Mouse (Mus musculus) MEL (cell line): Measurements from ENCODE around the gene Hist2h3c1. TPM values are rescaled to one million over a fixed set of nuclear protein-coding genes. Genes with fewer than 3 reads are reported as not detected.

Experiments
- BHLHE40 ChIP-seq: IDR thresholded peaks from 2 replicates; pipeline ENCODE4 v1.6.1; 2012; ENCODE audit warnings: low read depth, mild to moderate bottlenecking, inconsistent platforms, low read length, improper control_type of control experiment, borderline replicate concordance
- CHD1 ChIP-seq: IDR thresholded peaks from 2 replicates; pipeline ENCODE4 v1.6.1; 2012; ENCODE audit warnings: low read depth, mild to moderate bottlenecking, inconsistent platforms, low read length, improper control_type of control experiment
- CTCF ChIP-seq, 3 experiments: IDR thresholded peaks in 2 of 3; conservative IDR thresholded peaks in 1 of 3; 2 replicates each; pipeline ENCODE4 v1.5.1; 2011 to 2012; ENCODE audit warnings: low read length in 3 of 3, low read depth in 2 of 3, mild to moderate bottlenecking in 2 of 3, improper control_type of control experiment in 1 of 3, inconsistent platforms in 1 of 3, mixed read lengths in 1 of 3, moderate library complexity in 1 of 3; ENCODE audit not compliant: control insufficient read depth in 1 of 3, insufficient read depth in 1 of 3, poor library complexity in 1 of 3, severe bottlenecking in 1 of 3
- ETS1 ChIP-seq: IDR thresholded peaks from 2 replicates; pipeline ENCODE4 v1.6.1; 2012; ENCODE audit warnings: low read depth, mild to moderate bottlenecking, inconsistent platforms, low read length, improper control_type of control experiment, moderate library complexity
- GABPA ChIP-seq: IDR thresholded peaks from 2 replicates; pipeline ENCODE4 v1.6.1; 2012; ENCODE audit warnings: low read depth, mild to moderate bottlenecking, inconsistent platforms, low read length, improper control_type of control experiment, moderate library complexity
- KAT2A ChIP-seq: conservative IDR thresholded peaks from 2 replicates; pipeline ENCODE4 v1.6.1; 2012; ENCODE audit warnings: low read depth, low read length, improper control_type of control experiment, inconsistent platforms
- MAFK ChIP-seq: IDR thresholded peaks from 2 replicates; pipeline ENCODE4 v1.6.1; 2011; ENCODE audit warnings: low read depth, mild to moderate bottlenecking, low read length, improper control_type of control experiment, borderline replicate concordance
- MAX ChIP-seq: IDR thresholded peaks from 2 replicates; pipeline ENCODE4 v1.6.1; 2011; ENCODE audit warnings: low read length, improper control_type of control experiment
- MAZ ChIP-seq: IDR thresholded peaks from 2 replicates; pipeline ENCODE4 v1.6.1; 2012; ENCODE audit warnings: low read depth, mild to moderate bottlenecking, inconsistent platforms, low read length, improper control_type of control experiment
- MYB ChIP-seq: IDR thresholded peaks from 2 replicates; pipeline ENCODE4 v1.6.1; 2011; ENCODE audit warnings: mild to moderate bottlenecking, low read depth, low read length, improper control_type of control experiment
- MYC ChIP-seq: IDR thresholded peaks from 2 replicates; pipeline ENCODE4 v1.6.1; 2011; ENCODE audit warnings: low read depth, mild to moderate bottlenecking, low read length, improper control_type of control experiment, moderate library complexity
- NELFE ChIP-seq: IDR thresholded peaks from 2 replicates; pipeline ENCODE4 v1.6.1; 2011; ENCODE audit warnings: low read depth, low read length, improper control_type of control experiment
- NRF1 ChIP-seq: IDR thresholded peaks from 2 replicates; pipeline ENCODE4 v1.6.1; 2014; ENCODE audit warnings: low read depth, mild to moderate bottlenecking, inconsistent platforms, low read length, improper control_type of control experiment, moderate library complexity; ENCODE audit not compliant: poor library complexity, insufficient read depth, severe bottlenecking
- POLR2AphosphoS5 ChIP-seq: IDR thresholded peaks from 2 replicates; pipeline ENCODE4 v1.6.1; 2012; ENCODE audit warnings: low read depth, borderline replicate concordance, mild to moderate bottlenecking, inconsistent platforms, low read length, moderate library complexity, mixed read lengths
- RAD21 ChIP-seq: IDR thresholded peaks from 2 replicates; pipeline ENCODE4 v1.6.1; 2011; ENCODE audit warnings: mild to moderate bottlenecking, low read depth, low read length, improper control_type of control experiment
- RCOR1 ChIP-seq: IDR thresholded peaks from 2 replicates; pipeline ENCODE4 v1.6.1; 2012; ENCODE audit warnings: low read depth, mild to moderate bottlenecking, inconsistent platforms, low read length, improper control_type of control experiment
- SIN3A ChIP-seq: IDR thresholded peaks from 2 replicates; pipeline ENCODE4 v1.6.1; 2012; ENCODE audit warnings: low read length, improper control_type of control experiment, inconsistent platforms
- SMC3 ChIP-seq: IDR thresholded peaks from 2 replicates; pipeline ENCODE4 v1.6.1; 2011; ENCODE audit warnings: low read depth, low read length, improper control_type of control experiment
- TAL1 ChIP-seq: IDR thresholded peaks from 2 replicates; pipeline ENCODE4 v1.6.1; 2012; ENCODE audit warnings: mild to moderate bottlenecking, inconsistent platforms, low read length, moderate library complexity, mixed read lengths
- TCF12 ChIP-seq: IDR thresholded peaks from 2 replicates; pipeline ENCODE4 v1.6.1; 2014; ENCODE audit warnings: low read depth, mild to moderate bottlenecking, inconsistent platforms, low read length, improper control_type of control experiment, moderate library complexity
- UBTF ChIP-seq: IDR thresholded peaks from 2 replicates; pipeline ENCODE4 v1.6.1; 2012; ENCODE audit warnings: low read depth, mild to moderate bottlenecking, inconsistent platforms, low read length, improper control_type of control experiment, moderate library complexity, borderline replicate concordance; ENCODE audit not compliant: insufficient read depth
- USF1 ChIP-seq: IDR thresholded peaks from 2 replicates; pipeline ENCODE4 v1.6.1; 2014; ENCODE audit warnings: low read depth, mild to moderate bottlenecking, inconsistent platforms, low read length, improper control_type of control experiment, moderate library complexity
- ZC3H11A ChIP-seq: IDR thresholded peaks from 2 replicates; pipeline ENCODE4 v1.6.1; 2012; ENCODE audit warnings: low read depth, mild to moderate bottlenecking, inconsistent platforms, low read length, improper control_type of control experiment
- ZKSCAN1 ChIP-seq: IDR thresholded peaks from 2 replicates; pipeline ENCODE4 v1.6.1; 2012; ENCODE audit warnings: low read depth, mild to moderate bottlenecking, inconsistent platforms, low read length, improper control_type of control experiment, moderate library complexity
- polyA plus RNA-seq, 2 experiments: library from polyadenylated mRNA; stranded (reverse) in 1 of 2; unstranded in 1 of 2; fragments of >175 nt in 1 of 2; fragments of >200 nt in 1 of 2; gene quantifications; 2 replicates each; pipeline versions ENCODE4 v1.2.1 to v1.2.4; 2012; ENCODE audit warnings: low replicate concordance in 2 of 2, low read depth in 1 of 2; ENCODE audit not compliant: insufficient read length in 2 of 2, insufficient read depth in 1 of 2, missing spikeins in 1 of 2
- total RNA-seq: library from RNA; depleted of rRNA; stranded (reverse); fragments of 300-350 nt; gene quantifications from 2 replicates; pipeline ENCODE4 v1.2.3, GENCODE M21; 2012; rRNA removed

The Hist2h3c1 gene
- total and polyA plus RNA-seq, 3 experiments = 1.5 TPM; not detected in 2

- TF ChIP-seq MYB (no peak), SIN3A (peak; percentile 85), NELFE (peak; percentile 43; the same call in 1 of the 2 replicates), MAZ (0 out of 2 replicates have a peak, but pooled peaks have one; percentile 8), RAD21 (no peak), NRF1 (no peak), TCF12 (peak; percentile 87), ZC3H11A (no peak), GABPA (no peak), KAT2A (no peak; the same call in 1 of the 2 replicates), POLR2AphosphoS5 (no peak), MAFK (peak; percentile 91), RCOR1 (peak; percentile 98), TAL1 (peak; percentile 96), MAX (peak; percentile 94), SMC3 (no peak), MYC (peak; percentile 96), UBTF (no peak), ZKSCAN1 (no peak), ETS1 (peak; percentile 92), USF1 (peak; percentile 31; the same call in 1 of the 2 replicates), CHD1 (no peak), BHLHE40 (no peak), CTCF (IDR thresholded peaks at IDR 0.05 in 2 of 3, conservative IDR thresholded peaks at IDR 0.05 in 1 of 3; ENCODE audit: control insufficient read depth in 1 of 3, insufficient read depth in 1 of 3, low read depth in 2 of 3, low read length in 3 of 3, poor library complexity in 1 of 3, severe bottlenecking in 1 of 3) (no peak)
Measured at GRCm38 (mm10) chr3:96293787-96294186, 47.3 kb downstream of the Hist2h3c1 start, which contains the start of gene Fcgr1 (continued).

Other genes with a start within 250 kb of the Hist2h3c1 start
- gene Vps45, start 188.2 kb upstream of the Hist2h3c1 start, total RNA-seq = 24.4 and 28.9 TPM in 2 replicates
- 10 to 100 TPM; 20.6 to 92.0 TPM for gene Vps45, start 188.2 kb upstream of the Hist2h3c1 start, polyA plus RNA-seq
- 25.8 and 27.5 TPM in 2 replicates for gene Otud7b, start 142.2 kb upstream of the Hist2h3c1 start, total RNA-seq
- 10 to 100 TPM; 17.9 to 24.4 TPM for gene Otud7b, start 142.2 kb upstream of the Hist2h3c1 start, polyA plus RNA-seq
- 0.62 and 0.77 TPM in 2 replicates for gene Mtmr11, start 84.7 kb upstream of the Hist2h3c1 start, total RNA-seq
- 1 to 10 TPM in 1 of 2 experiments, not detected in 1; 1.4 TPM for gene Mtmr11, start 84.7 kb upstream of the Hist2h3c1 start, polyA plus RNA-seq
- 135 and 157 TPM in 2 replicates for gene Sf3b4, start 74.4 kb upstream of the Hist2h3c1 start, total RNA-seq
- 100 to 1,000 TPM; 102 to 423 TPM for gene Sf3b4, start 74.4 kb upstream of the Hist2h3c1 start, polyA plus RNA-seq
- 0.77 and 2.1 TPM in 2 replicates for gene Sv2a, start 65.5 kb upstream of the Hist2h3c1 start, total RNA-seq
- gene Sv2a, start 65.5 kb upstream of the Hist2h3c1 start, polyA plus RNA-seq = 1 to 10 TPM in 1 of 2 experiments, not detected in 1; 3.3 TPM
- 115 and 123 TPM in 2 replicates for gene Bola1, start 27.0 kb upstream of the Hist2h3c1 start, total RNA-seq
- gene Bola1, start 27.0 kb upstream of the Hist2h3c1 start, polyA plus RNA-seq = 100 to 1,000 TPM in 1 of 2 experiments, not detected in 1; 124 TPM
- 197 and 234 TPM in 2 replicates for gene Hist2h2ab, start 26.8 kb upstream of the Hist2h3c1 start, total RNA-seq
- gene Hist2h2ab, start 26.8 kb upstream of the Hist2h3c1 start, polyA plus RNA-seq = under 1 TPM in 1 of 2 experiments, not detected in 1; 0.72 TPM
- 2,824 and 3,687 TPM in 2 replicates for gene Hist2h2ac, start 25.8 kb upstream of the Hist2h3c1 start, total RNA-seq
- 1 to 10 TPM in 1 of 2 experiments, not detected in 1; 4.8 TPM for gene Hist2h2ac, start 25.8 kb upstream of the Hist2h3c1 start, polyA plus RNA-seq
- 1.6 and 1.8 TPM in 2 replicates for gene Hist2h2be, start 25.6 kb upstream of the Hist2h3c1 start, total RNA-seq
- 1 to 10 TPM in 1 of 2 experiments, not detected in 1; 3.2 TPM for gene Hist2h2be, start 25.6 kb upstream of the Hist2h3c1 start, polyA plus RNA-seq
- 2,744 and 3,348 TPM in 2 replicates for gene Hist2h3c2, start 7.6 kb upstream of the Hist2h3c1 start, total RNA-seq
- 1,000 to 10,000 TPM in 1 of 2 experiments, 1 to 10 TPM in 1; 8.2 to 1,897 TPM for gene Hist2h3c2, start 7.6 kb upstream of the Hist2h3c1 start, polyA plus RNA-seq
- gene Hist2h2aa2, start 6.4 kb upstream of the Hist2h3c1 start, total RNA-seq = 11,232 and 13,053 TPM in 2 replicates
- gene Hist2h2aa2, start 6.4 kb upstream of the Hist2h3c1 start, polyA plus RNA-seq = 10 to 100 TPM in 1 of 2 experiments, not detected in 1; 18.4 TPM
- 3,456 and 4,103 TPM in 2 replicates for gene Hist2h2aa1, start 1.2 kb upstream of the Hist2h3c1 start, total RNA-seq
- 1 to 10 TPM in 1 of 2 experiments, not detected in 1; 1.5 TPM for gene Hist2h2aa1, start 1.2 kb upstream of the Hist2h3c1 start, polyA plus RNA-seq
- 195 and 290 TPM in 2 replicates for gene Hist2h4, start 16.6 kb downstream of the Hist2h3c1 start, total RNA-seq
- gene Hist2h4, start 16.6 kb downstream of the Hist2h3c1 start, polyA plus RNA-seq = 1 to 10 TPM in 1 of 2 experiments, not detected in 1; 1.5 TPM
- 3,962 and 5,017 TPM in 2 replicates for gene Hist2h3b, start 22.0 kb downstream of the Hist2h3c1 start, total RNA-seq
- 10 to 100 TPM in 1 of 2 experiments, not detected in 1; 71.7 TPM for gene Hist2h3b, start 22.0 kb downstream of the Hist2h3c1 start, polyA plus RNA-seq
- gene Hist2h2bb, start 23.1 kb downstream of the Hist2h3c1 start, total RNA-seq = 6,680 and 8,754 TPM in 2 replicates
- gene Hist2h2bb, start 23.1 kb downstream of the Hist2h3c1 start, polyA plus RNA-seq = 10 to 100 TPM in 1 of 2 experiments, not detected in 1; 11.2 TPM
- gene Fcgr1, start 47.3 kb downstream of the Hist2h3c1 start, total RNA-seq = 3.4 and 4.7 TPM in 2 replicates
- 1 to 10 TPM in 1 of 2 experiments, not detected in 1; 2.8 TPM for gene Fcgr1, start 47.3 kb downstream of the Hist2h3c1 start, polyA plus RNA-seq
- gene BC107364, start 205.6 kb downstream of the Hist2h3c1 start, total RNA-seq = not detected in 2 replicates
- under 1 TPM in 1 of 2 experiments, not detected in 1; 0.17 TPM for gene BC107364, start 205.6 kb downstream of the Hist2h3c1 start, polyA plus RNA-seq